Mouse (Mus musculus): ENCODE data around the gene 1500011B03Rik. TPM values are rescaled to one million over a fixed set of nuclear protein-coding genes. Genes with fewer than 3 reads are reported as not detected.
"Not testable (repeated sequence)": the region's sequence is repeated elsewhere in the genome, so short reads cannot be mapped to it uniquely, and the experiment has no call there.

The 1500011B03Rik gene
- total RNA-seq (2021) = 100 to 1,000 TPM; 160 to 161 TPM
- long read RNA-seq, experiment 1, transcript 1500011B03Rik-201 (2 exons, 579 nt) = minor isoform, 6 of 144 reads
- long read RNA-seq, experiment 1, transcript 1500011B03Rik-203 (2 exons, 1,333 nt) = major isoform, 118 of 144 reads
- long read RNA-seq, experiment 1, transcript 1500011B03Rik-205 (2 exons, 947 nt) = minor isoform, 11 of 144 reads
- long read RNA-seq, experiment 1, partial matches to known transcripts = 0 of 144 reads
- long read RNA-seq, experiment 1, other reads (novel, unspliced or antisense) = 6 of 144 reads
- long read RNA-seq, experiment 2, transcript 1500011B03Rik-201 (2 exons, 579 nt) = minor isoform, 9 of 90 reads
- long read RNA-seq, experiment 2, transcript 1500011B03Rik-205 (2 exons, 947 nt) = minor isoform, 5 of 90 reads
- long read RNA-seq, experiment 2, transcript 1500011B03Rik-203 (2 exons, 1,333 nt) = major isoform, 69 of 90 reads
- long read RNA-seq, experiment 2, partial matches to known transcripts = 1 of 90 reads
- long read RNA-seq, experiment 2, other reads (novel, unspliced or antisense) = 4 of 90 reads

DNA sequence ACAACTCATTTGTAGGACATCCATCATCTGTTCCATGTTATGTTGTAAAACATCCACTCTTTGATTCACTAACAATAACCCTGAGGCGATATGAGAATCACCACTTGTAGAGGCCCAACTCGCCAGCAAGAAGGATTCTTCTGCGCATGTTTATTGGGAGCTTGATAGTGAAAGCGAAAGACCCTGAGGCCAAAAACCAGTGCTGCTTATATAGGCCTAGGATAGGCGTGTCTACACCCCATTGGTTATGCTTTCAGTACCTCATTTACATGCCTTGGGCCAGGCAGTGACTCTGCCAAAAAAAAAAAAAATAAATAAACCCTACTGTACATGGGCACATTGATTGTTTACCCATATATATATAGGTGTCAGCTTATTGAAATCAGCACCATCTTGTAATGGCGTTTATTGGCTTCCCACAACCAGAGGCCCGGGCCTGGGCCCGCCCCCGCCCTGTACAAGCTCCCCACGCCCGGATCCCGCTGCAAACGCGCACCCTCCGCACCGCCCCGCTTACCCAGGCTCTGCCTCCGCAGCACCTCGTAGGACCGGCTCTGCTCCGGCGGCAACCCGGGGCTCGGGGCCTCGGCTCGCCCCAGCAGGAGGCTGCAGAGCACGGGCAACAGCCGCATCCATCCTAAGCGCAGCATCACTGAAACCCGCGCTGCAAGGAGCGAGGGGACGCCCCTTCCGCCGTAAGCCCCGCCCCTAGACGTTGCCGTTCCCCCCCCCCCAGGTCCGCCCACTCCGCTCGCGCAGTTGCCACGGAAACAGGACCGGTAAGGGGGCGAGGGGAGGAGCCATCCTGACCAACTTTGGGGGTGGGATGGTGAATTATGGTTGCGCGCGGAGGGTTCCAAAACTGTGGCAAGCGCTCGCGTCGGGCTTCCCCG, at the start of gene 1500011B03Rik:
Gene 1500011B03Rik, minus strand, starts transcription at position 673 of the 893 bp plus-strand sequence.
- DNase-seq (ENCODE audit: low spot score in 2 of 2) = peak; percentile 77

DNA sequence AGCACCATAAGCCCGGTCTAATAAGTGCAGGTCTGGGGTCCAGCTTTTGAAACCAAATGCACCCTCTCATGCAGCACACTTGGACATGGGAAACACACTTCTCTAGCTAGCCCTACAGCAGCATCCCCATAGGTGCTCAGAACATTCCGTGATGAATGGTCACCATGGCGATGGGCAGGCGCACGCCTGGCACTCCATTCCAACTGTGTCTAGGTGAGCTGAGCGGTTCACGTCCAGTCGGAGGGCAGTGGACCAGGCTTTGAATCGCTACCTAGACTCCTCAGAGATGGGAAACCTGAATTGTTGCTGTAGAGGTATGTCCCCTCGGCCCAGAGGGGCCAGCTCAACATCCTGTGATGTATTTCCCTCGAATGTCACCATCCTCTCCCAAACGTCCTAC, 42.0 kb upstream of the 1500011B03Rik start:
- no peak for DNase-seq (ENCODE audit: low spot score in 2 of 2)

DNA sequence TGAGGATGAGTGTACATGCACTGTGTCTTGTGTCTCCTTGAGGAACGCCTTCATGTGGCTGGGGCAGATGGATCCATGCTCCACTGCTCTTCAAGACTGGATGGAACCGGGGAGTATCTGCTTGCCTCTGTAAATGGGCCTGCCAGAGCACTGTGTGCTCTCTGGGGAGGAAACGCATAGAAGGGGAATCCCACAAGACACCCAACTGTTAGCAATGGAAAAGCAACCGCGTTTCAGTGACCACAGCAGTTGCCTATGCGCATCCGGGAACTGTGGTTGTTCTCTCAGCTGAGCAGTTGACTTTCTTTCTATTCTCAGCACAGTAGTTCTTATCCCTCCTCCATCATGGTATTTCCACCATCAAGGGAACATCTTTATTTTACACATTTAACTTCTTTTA, 41.5 kb upstream of the 1500011B03Rik start:
- no peak for DNase-seq (ENCODE audit: low spot score in 2 of 2)

DNA sequence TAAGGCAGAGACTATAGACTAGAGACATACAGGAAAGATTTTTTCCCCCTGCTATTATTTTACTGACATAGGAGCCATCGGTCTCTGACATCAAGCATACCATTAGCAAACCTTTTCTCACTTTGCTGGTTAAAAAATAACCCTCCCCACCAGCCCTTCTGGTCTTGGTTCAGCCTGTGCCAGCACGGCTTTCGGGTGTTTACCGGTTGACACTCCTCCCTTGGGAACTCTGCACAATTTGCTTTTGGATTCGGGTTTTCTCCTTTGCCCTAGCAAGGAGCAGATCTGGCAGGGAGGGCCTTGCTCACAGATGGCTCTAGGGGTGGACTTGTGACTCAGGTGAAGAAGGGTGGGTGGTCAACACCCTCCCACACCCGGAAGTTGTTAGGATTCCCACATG, 38.5 kb upstream of the 1500011B03Rik start:
- DNase-seq (ENCODE audit: low spot score in 2 of 2) = no peak

DNA sequence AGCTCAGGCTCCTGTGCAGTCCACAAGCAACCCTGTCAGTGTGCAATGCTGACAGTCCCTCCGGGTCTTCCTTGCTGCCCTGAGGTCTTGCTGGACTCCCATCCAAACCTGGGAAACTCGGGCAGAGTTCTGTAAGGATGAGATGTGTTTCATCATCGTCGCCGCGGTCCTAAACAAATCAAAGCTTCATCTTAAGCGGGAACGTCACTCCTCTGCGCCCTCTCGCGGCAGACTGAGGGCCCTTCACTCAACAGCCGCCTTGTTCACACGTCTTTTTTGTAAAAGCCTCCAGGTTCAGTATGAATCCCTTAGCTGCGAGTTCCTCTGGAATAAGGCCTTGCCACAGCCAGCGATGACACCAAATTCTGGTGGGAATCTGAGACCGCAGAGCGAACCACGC, 36.0 kb upstream of the 1500011B03Rik start:
- DNase-seq (ENCODE audit: low spot score in 2 of 2) = peak; percentile 73 to 80

DNA sequence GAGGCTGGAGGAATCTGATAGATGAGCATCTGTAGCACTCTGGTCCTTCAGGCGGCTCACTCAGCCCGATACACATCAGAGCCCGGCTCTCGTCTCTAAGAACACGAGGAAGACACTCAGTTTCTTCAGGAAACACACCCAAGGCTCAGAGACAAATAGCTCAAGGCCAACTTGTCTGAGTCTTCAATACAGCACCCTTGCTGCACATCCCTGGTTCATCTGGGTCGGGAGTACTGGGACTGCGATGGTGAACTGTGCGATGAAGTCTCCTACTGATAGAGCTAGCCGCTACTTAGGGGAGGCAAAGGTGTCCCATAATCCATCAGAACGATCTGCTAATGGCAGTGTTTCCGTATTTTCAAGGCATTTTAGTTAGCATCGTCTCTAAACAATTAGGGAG, 35.3 kb upstream of the 1500011B03Rik start, which contains the start of gene Gm9936:
Gene Gm9936, minus strand, starts transcription at position 101 of the 400 bp plus-strand sequence.
- DNase-seq (ENCODE audit: low spot score in 2 of 2) = no peak

DNA sequence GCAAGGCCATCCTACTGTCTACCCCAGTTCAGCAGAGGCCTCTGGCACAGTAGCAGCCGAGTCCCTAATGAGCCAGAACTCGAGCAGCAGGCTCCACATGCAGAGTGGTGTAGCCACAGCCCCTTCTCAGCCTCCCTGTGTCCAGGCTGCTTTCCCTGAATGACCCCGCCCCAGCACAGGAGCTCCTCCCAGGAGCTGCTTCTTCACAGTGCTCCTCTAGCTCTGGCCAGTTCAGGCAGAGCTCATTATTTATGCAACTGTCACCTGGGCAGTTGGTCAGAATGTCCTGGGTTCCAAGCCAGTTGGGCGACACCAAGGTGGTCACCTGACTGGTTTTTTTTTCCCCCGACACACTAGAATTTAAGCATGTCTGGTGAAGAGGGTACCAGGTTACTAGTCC, 30.1 kb upstream of the 1500011B03Rik start, which contains the start of gene 4930519G04Rik:
Gene 4930519G04Rik, plus strand, starts transcription at position 301 of the 400 bp plus-strand sequence.
- not testable (repeated sequence) for DNase-seq (ENCODE audit: low spot score in 2 of 2)

DNA sequence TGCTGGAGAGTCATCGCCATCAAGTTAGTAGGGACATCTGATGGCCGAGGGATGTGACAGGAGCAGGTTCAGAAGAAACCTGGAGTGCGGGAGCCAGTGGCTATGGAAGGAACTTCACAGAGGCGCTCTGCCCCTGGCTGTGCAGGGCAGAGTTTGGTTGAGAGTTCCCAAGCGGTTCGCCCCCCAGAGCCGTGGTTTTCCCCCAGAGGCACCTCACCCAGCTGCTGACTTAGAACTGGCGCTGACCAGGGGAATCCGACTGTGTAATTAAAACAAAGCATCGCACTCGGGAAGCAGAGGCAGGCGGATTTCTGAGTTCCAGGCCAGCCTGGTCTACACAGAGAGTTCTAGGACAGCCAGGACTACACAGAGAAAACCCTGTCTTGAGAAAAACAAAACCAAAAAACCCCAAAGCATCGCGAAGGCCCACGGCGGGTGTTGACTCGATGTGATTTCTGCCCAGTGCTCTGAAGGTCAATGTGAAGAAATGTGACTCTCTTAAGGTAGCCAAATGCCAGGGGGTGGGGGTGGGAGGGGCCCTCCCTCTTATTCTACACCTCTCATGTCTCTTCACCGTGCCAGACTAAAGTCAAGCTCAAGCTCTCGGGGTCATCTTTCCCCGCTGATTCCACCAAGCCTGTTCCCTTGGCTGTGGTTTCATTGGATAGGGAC, 28.4 kb upstream of the 1500011B03Rik start:
- DNase-seq (ENCODE audit: low spot score in 2 of 2) = no peak

DNA sequence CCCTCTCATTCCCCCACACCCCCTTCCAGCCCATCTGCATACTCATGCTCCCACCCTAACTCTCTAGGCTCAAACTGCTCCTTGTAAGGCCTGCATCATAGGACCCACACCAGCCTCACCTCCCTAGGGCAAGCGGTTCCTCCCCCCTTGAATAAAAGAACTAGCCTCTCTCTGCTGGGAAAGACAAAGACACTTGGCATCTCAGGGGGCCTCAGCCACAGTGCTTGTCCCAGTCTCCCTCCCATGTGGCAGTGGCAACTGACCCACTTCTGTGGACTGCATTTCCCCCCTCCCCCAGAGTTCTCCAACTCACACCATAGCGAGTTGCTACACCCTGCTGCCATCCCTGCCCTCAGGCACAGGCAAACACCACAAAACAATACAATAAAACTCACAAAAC, 21.1 kb upstream of the 1500011B03Rik start:
- not testable (repeated sequence) for DNase-seq (ENCODE audit: low spot score in 2 of 2)

DNA sequence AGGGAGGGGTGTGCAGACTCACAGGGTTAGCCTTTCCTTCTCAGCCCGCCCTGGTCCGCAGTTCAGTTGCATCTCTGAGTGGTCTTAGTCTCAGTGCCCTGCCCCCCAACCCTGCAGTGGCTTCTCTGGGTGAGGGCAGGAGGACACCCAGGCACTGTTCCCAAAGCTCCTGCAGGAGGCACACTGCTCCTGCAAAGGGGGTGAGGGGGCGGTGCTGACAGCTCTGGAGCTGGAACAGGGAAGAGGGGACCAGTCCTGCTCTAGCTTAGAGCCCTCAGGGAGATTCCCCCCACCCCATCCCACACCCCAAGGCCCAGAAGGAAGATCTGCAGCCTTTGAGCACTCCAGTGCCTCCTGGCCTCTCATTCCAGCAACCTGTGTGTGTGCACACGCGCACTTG, 19.4 kb upstream of the 1500011B03Rik start:
- no peak for DNase-seq (ENCODE audit: low spot score in 2 of 2)

DNA sequence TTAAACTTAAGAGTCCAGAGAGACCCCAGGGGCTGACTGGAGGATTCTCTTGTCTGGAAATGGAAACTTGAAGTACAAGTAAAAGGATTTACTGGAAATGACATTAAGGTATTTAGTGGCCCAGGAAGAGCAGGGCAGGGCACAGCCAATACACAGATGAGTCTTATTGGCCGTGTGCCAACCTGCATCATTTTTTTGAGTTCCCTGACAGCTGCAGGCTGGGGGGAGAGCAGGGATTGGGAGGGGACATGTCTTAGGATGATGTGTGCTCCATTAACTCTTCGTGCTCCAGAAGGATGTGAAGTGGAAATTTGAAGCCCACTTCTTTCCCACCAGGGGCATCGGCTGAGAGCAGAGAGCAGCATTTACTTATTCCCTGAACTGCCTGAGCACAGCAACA, 18.9 kb upstream of the 1500011B03Rik start:
- not testable (repeated sequence) for DNase-seq (ENCODE audit: low spot score in 2 of 2)

DNA sequence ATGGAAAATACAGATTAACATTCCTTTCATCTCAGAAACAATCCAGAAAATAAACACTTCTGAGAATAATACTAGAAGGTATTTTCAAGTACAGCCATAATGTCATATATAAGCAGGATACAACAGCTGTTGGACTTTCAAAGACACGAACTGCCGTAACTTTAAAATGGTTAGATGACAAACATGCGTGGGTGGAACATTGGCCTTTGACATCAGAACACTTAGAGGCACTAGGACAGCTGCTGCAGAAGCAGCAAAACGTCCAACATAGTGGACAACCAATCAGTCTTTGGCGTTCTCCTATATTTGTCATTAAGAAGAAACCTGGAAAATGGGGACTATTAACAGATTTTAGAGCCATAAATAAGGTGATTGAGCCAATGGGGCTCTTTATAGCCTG, 17.2 kb upstream of the 1500011B03Rik start:
- DNase-seq (ENCODE audit: low spot score in 2 of 2) = not testable (repeated sequence)

DNA sequence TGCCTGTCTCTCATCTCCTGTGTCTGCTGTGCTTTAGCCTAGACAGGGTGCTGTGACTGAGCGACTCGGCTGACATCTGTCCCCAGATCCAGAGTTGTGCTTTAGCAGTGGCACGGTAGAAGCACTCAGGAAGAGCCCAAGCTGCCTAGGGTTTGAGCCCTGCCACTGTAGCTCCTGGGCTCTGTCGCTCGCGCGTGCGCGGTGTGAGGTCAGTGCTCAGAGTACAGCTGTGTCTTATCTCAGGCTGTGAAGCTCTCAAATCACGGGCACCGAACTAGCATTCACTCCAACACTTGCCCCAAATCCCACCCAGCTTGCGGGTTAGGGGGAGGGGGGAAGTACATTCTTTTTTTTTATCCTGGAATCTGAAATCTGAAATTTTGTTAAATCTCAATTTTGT, 13.6 kb upstream of the 1500011B03Rik start:
- DNase-seq (ENCODE audit: low spot score in 2 of 2) = no peak

DNA sequence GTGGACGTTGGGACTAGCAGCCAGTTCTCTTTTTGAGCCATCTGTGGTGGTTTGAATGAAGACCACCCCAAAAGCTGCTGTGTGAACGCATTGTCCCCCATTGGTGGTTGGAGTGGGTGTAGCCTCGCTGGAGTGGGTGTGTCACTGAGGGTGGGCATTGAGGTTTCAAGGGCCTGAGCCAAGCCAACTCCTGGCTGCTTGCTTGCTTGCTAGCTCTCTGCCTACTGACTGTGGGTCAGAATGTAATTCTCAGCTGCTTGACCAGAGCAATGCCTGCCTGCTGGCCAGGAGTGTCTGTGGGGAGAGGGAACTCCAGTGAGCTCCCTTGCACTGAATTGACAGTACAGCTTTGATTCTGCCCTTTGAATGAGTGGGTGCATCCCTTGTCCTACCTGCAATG, 6.5 kb upstream of the 1500011B03Rik start:
- no peak for DNase-seq (ENCODE audit: low spot score in 2 of 2)

DNA sequence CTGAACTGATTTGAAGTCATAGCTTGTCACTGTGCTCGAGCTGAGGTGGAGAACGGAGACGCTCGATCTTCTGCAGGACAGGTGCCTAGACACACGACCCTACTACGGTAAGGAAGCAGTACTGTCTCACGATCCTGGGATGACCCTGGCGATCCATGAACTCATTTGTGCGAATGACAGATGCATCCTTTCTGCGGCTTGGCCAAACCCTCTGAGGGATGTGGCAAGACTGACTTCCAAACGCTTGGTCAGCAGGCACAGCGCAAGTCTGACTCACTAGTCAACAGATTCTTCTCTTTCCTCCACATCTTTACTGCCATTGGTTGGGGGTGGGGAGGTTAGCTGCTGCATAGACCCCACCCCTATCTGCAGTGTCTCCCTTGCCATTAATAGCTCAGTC, 4.2 kb upstream of the 1500011B03Rik start:
- DNase-seq (ENCODE audit: low spot score in 2 of 2) = no peak

DNA sequence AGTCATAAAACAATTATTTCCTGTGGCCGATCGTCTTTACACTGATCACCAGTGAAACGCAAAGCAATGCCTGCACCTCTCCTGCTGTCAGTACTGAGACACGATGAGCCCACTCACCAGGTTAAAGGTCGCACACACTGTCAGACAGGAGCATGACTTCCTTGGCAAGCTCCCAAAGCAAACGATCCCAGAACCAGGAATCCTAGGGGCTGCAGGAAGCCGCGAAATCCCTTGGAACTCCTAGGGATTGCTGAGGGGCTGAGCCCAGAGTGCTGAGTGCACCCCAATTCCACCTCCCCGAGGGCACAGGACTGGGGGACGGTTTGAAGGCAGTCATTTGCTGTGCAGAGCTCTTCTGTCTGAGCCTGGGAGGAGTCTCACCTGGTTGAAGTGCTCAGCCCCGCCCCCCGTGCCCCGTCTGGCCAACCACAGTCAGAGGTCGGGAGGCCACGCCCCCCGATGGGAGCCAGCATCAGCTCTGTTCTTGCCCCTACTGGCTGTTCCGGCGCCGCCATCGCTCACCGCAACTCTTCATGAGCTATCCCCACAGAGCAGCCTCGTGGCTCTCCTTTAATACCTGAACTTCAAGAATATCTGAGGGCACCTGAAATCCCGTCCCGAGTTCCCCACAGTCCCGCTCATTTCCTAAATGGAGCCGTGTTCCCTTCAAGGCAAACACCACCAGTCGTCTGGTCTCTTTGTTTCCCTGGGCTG, 2.9 kb upstream of the 1500011B03Rik start:
- DNase-seq (ENCODE audit: low spot score in 2 of 2) = peak in 1 of 2 experiments; percentile 34

DNA sequence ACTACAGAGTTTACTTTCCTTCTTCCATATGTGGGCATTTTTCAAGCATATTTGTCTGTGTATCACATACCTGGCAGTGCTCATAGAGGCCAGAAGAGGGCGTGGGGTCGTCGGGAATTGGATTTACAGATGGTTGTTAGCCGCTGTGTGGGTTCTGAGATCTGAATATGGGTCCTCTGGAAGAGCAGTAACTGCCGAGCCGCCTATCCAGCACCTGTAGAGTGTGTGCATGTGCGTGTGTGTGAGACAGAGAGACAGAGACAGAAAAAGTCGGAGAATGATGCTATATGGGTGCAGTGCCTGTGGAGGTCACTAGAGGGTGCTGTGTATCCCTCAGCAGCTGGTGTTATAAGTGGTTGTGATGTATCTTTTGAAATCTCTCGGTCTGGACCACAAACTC, 929 bp upstream of the 1500011B03Rik start:
- DNase-seq (ENCODE audit: low spot score in 2 of 2) = peak; percentile 38 to 60

DNA sequence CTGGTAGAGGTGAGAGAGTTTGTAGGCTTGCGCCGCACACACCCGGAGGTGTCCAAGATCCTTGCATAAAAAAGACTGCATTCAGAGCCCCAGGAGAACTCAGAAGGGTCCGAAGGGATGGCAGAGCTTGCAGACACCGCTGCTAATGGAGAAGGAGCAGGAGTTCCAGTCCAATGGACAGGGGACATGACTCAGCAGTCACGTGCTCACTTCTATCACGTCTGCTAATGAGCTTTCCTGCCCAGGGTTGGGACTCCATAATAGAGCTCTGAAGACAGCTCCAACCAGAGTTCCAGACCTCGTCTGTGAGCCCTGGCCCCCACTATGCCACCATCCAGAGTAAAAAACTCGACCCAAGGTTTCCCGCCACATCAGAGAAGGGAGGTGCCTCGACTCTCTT, 5.1 kb downstream of the 1500011B03Rik start:
- DNase-seq (ENCODE audit: low spot score in 2 of 2) = no peak

DNA sequence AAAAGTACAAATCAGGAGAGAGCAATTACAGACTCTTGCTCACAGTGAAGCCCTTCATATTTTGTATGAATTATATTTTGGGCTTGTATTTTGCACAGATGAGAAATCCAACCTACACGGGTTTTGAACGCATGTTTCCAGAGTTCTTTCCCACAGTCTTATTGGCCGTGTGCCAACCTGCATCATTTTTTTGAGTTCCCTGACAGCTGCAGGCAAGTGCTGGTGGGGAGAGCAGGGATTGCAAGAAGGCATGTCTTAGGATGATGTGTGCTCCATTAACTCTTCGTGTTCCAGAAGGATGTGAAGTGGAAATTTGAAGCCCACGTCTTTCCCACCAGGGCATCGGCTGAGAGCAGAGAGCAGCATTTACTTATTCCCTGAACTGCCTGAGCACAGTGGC, 6.7 kb downstream of the 1500011B03Rik start:
- no peak for DNase-seq (ENCODE audit: low spot score in 2 of 2)

DNA sequence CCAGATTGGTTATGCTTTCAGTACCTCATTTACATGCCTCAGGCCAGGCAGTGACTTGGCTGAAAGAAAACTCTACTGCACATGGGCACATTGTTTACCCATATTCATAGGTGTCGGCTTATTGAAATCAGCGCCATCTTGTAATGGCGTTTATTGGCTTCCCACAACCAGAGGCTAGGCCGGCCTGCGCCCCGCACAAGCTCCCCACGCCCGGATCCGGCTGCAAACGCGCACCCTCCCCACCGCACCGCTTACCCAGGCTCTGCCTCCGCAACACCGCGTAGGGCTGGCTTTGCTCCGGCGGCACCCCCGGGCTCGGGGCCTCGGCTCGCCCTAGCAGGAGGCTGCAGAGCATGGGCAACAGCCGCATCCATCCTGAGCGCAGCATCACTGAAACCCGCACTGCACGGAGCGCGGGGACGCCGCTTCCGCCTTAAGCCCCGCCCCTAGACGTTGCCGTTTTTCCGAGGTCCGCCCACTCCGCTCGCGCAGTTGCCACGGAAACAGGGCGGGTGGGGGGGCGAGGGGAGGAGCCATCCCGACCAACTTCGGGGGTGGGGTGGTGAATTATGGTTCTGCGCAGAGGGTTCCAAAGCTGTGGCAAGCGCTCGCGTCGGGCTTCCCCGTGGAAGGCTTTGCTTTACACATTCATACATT, 9.6 kb downstream of the 1500011B03Rik start:
- DNase-seq (ENCODE audit: low spot score in 2 of 2) = peak; percentile 90 to 94
